ENCODE assay signal across 49 mouse cellular contexts in genomic region chr10:76572151-76572550, GRCm38 (mm10). TPM values are rescaled to one million over a fixed set of nuclear protein-coding genes. Genes with fewer than 3 reads are reported as not detected.
"Had no signal": no experiment of that assay in that cellular context is flagged by ENCODE, and none has a peak within 500 bp of the region (broad histone marks: within the 10 kb centered on the region; RNA-seq: fewer than 3 reads in every experiment).

No protein-coding gene starts in this region.

- H3K4me2 ChIP-seq: heart, embryonic 11.5 days; heart, embryonic 12.5 days; heart, embryonic 13.5 days; heart, embryonic 15.5 days; hindbrain, embryonic 12.5 days; hindbrain, embryonic 13.5 days; hindbrain, embryonic 14.5 days; hindbrain, embryonic 15.5 days; intestine, embryonic 15.5 days; kidney, embryonic 15.5 days had no signal

- H3K27me3 ChIP-seq: heart, embryonic 12.5 days; heart, embryonic 13.5 days; heart, embryonic 15.5 days; hindbrain, embryonic 12.5 days; hindbrain, embryonic 13.5 days; hindbrain, embryonic 15.5 days; intestine, embryonic 15.5 days; kidney, embryonic 15.5 days had no signal

- ATAC-seq: hindbrain, embryonic 16.5 days; hindbrain, postnatal 0 days; inflammation-experienced regulatory T-cells, adult 6 months; intestine, embryonic 15.5 days; intestine, embryonic 16.5 days; intestine, postnatal 0 days had no signal

- H3K4me3 ChIP-seq: heart, embryonic 10.5 days; heart, embryonic 12.5 days; heart, embryonic 13.5 days; heart, embryonic 15.5 days; hindbrain, embryonic 10.5 days; hindbrain, embryonic 12.5 days; hindbrain, embryonic 13.5 days; hindbrain, embryonic 15.5 days; intestine, embryonic 15.5 days; kidney, embryonic 15.5 days; layer of hippocampus, adult 2 months had no signal

- H3K9ac ChIP-seq: heart, embryonic 12.5 days; heart, embryonic 13.5 days; heart, embryonic 15.5 days; hindbrain, embryonic 12.5 days; hindbrain, embryonic 13.5 days; hindbrain, embryonic 14.5 days; hindbrain, embryonic 15.5 days; intestine, embryonic 15.5 days; kidney, embryonic 15.5 days had no signal

- H3K36me3 ChIP-seq: heart, embryonic 12.5 days; heart, embryonic 13.5 days; heart, embryonic 15.5 days; hindbrain, embryonic 10.5 days; hindbrain, embryonic 12.5 days; hindbrain, embryonic 13.5 days; hindbrain, embryonic 15.5 days; intestine, embryonic 15.5 days; kidney, embryonic 15.5 days had no signal

- DNase-seq: heart, postnatal 10 days; heart, postnatal 14 days; heart, postnatal 36 days; heart, postnatal 4 days; kidney, adult 11 months; kidney, adult 18-20 months; kidney, adult 2 months; kidney, adult 8-10 months; kidney, adult 9 months; kidney, postnatal 10 days; kidney, postnatal 14 days; kidney, postnatal 25 days; kidney, postnatal 36 days; kidney, postnatal 4 days; layer of hippocampus, adult 9-11 months; layer of hippocampus, postnatal 36 days had no signal

- H3K4me1 ChIP-seq: heart, embryonic 15.5 days; hindbrain, embryonic 12.5 days; hindbrain, embryonic 13.5 days; hindbrain, embryonic 15.5 days; intestine, embryonic 15.5 days; kidney, embryonic 15.5 days had no signal

- H3K9me3 ChIP-seq: heart, embryonic 10.5 days; heart, embryonic 13.5 days; heart, embryonic 15.5 days; hindbrain, embryonic 12.5 days; hindbrain, embryonic 13.5 days; hindbrain, embryonic 15.5 days; intestine, embryonic 15.5 days; kidney, embryonic 15.5 days had no signal

- H3K27ac ChIP-seq: heart, embryonic 10.5 days; heart, embryonic 13.5 days; heart, embryonic 15.5 days; hindbrain, embryonic 10.5 days; hindbrain, embryonic 12.5 days; hindbrain, embryonic 13.5 days; hindbrain, embryonic 14.5 days; hindbrain, embryonic 15.5 days; hindbrain, postnatal 0 days; intestine, embryonic 15.5 days; kidney, embryonic 15.5 days; kidney, postnatal 0 days; layer of hippocampus, adult 2 months had no signal

RNA-seq across cellular contexts. Expression of gene Ftcd, which starts 3.3 kb away (rescaled TPM):
- total RNA-seq: heart, postnatal 25 days; heart, postnatal 36 days; hematopoietic stem cell, adult 5-6 weeks; hindbrain, postnatal 0 days; layer of hippocampus, adult 18-20 months; layer of hippocampus, adult 2 months; layer of hippocampus, postnatal 10 days; layer of hippocampus, postnatal 14 days; layer of hippocampus, postnatal 25 days; layer of hippocampus, postnatal 36 days had no signal
- polyA plus RNA-seq: hindbrain, embryonic 10.5 days; hindbrain, embryonic 11.5 days; hindbrain, embryonic 12.5 days; hindbrain, embryonic 13.5 days; hindbrain, embryonic 14.5 days; hindbrain, embryonic 15.5 days; hindbrain, postnatal 0 days; inflammation-experienced regulatory T-cells, adult 6 months; large intestine, adult 2 months had no signal

RNA-seq across cellular contexts. Expression of gene Spatc1l, which starts 10.1 kb away (rescaled TPM):
- total RNA-seq: heart, postnatal 10 days; heart, postnatal 14 days; heart, postnatal 25 days; heart, postnatal 36 days; heart, postnatal 4 days; hematopoietic stem cell, adult 5-6 weeks; hindbrain, postnatal 0 days; layer of hippocampus, adult 18-20 months; layer of hippocampus, adult 2 months; layer of hippocampus, adult 8-10 months; layer of hippocampus, postnatal 10 days; layer of hippocampus, postnatal 14 days; layer of hippocampus, postnatal 25 days; layer of hippocampus, postnatal 36 days; left cerebral cortex, adult 18-20 months had no signal
- polyA plus RNA-seq: heart, embryonic 11.5 days; heart, embryonic 12.5 days; heart, embryonic 13.5 days; heart, embryonic 14.5 days; heart, embryonic 15.5 days; heart, postnatal 0 days; hindbrain, embryonic 10.5 days; hindbrain, embryonic 11.5 days; hindbrain, embryonic 12.5 days; hindbrain, embryonic 13.5 days; hindbrain, embryonic 14.5 days; hindbrain, embryonic 16.5 days; hindbrain, postnatal 0 days; inflammation-experienced regulatory T-cells, adult 6 months; intestine, embryonic 15.5 days; intestine, embryonic 16.5 days; intestine, postnatal 0 days; kidney, embryonic 14.5 days; kidney, embryonic 15.5 days; kidney, embryonic 16.5 days; kidney, postnatal 0 days had no signal

RNA-seq across cellular contexts. Expression of gene Col6a2, which starts 51.3 kb away (rescaled TPM):
- total RNA-seq: hematopoietic stem cell, adult 5-6 weeks had no signal
- polyA plus RNA-seq: inflammation-experienced regulatory T-cells, adult 6 months had no signal
